Mouse (Mus musculus): Measurements from ENCODE around the gene St6galnac4.
A peak's percentile ranks its signal among the peaks of the same experiment; 100 is the strongest.

GRCm38 (mm10) chr2:32602600-32603054 lies 15.7 kb downstream of the St6galnac4 start:
- TF ChIP-seq POLR2A (IDR thresholded peaks at IDR 0.05; ENCODE audit: extremely low read depth, insufficient read depth, low read length) (no peak), CTCF (IDR thresholded peaks at IDR 0.05; ENCODE audit: low read depth, low read length) (peak; percentile 97)
